Mouse (Mus musculus): Measurements from ENCODE around the gene BC048562.
A peak's percentile ranks its signal among the peaks of the same experiment; 100 is the strongest.

Gene BC048562

GRCm38 (mm10) chr9:108436182-108436581, at the start of gene BC048562:
Gene BC048562, plus strand, starts transcription at chr9:108436482.
- no peak for DNase-seq (ENCODE audit: low read depth, low spot score)

GRCm38 (mm10) chr9:108386816-108387215, 49.5 kb upstream of the BC048562 start:
- no peak for DNase-seq (ENCODE audit: low read depth, low spot score)

- no peak for DNase-seq (ENCODE audit: low read depth, low spot score)
These were observed 47.7 kb upstream of the BC048562 start for GRCm38 (mm10) chr9:108388601-108389000.

- no peak for DNase-seq (ENCODE audit: low read depth, low spot score)
These were observed 47.1 kb upstream of the BC048562 start for GRCm38 (mm10) chr9:108389220-108389619.

GRCm38 (mm10) chr9:108392676-108393075, 43.6 kb upstream of the BC048562 start, which contains the start of gene 1700102P08Rik:
Gene 1700102P08Rik, plus strand, starts transcription at chr9:108392805.
- no peak for DNase-seq (ENCODE audit: low read depth, low spot score)

GRCm38 (mm10) chr9:108394191-108394590, 42.1 kb upstream of the BC048562 start:
- no peak for DNase-seq (ENCODE audit: low read depth, low spot score)

- no peak for DNase-seq (ENCODE audit: low read depth, low spot score)
These were observed 40.9 kb upstream of the BC048562 start for GRCm38 (mm10) chr9:108395427-108395826.

- no peak for DNase-seq (ENCODE audit: low read depth, low spot score)
These were observed 38.0 kb upstream of the BC048562 start for GRCm38 (mm10) chr9:108398324-108398723.

- no peak for DNase-seq (ENCODE audit: low read depth, low spot score)
These were observed 34.9 kb upstream of the BC048562 start for GRCm38 (mm10) chr9:108401186-108401960.

- no peak for DNase-seq (ENCODE audit: low read depth, low spot score)
These were observed 33.2 kb upstream of the BC048562 start for GRCm38 (mm10) chr9:108403081-108403480.

- no peak for DNase-seq (ENCODE audit: low read depth, low spot score)
These were observed 31.8 kb upstream of the BC048562 start for GRCm38 (mm10) chr9:108404451-108404850.

- no peak for DNase-seq (ENCODE audit: low read depth, low spot score)
These were observed 26.7 kb upstream of the BC048562 start for GRCm38 (mm10) chr9:108409535-108409934.

GRCm38 (mm10) chr9:108411381-108411942, 24.8 kb upstream of the BC048562 start:
- DNase-seq (ENCODE audit: low read depth, low spot score): no peak

- DNase-seq (ENCODE audit: low read depth, low spot score): no peak
These were observed 24.1 kb upstream of the BC048562 start for GRCm38 (mm10) chr9:108412221-108412620.

- DNase-seq (ENCODE audit: low read depth, low spot score): no peak
These were observed 7.9 kb upstream of the BC048562 start, which contains the start of gene Ccdc36 for GRCm38 (mm10) chr9:108428384-108428783. Gene Ccdc36, minus strand, starts transcription at chr9:108428484.

GRCm38 (mm10) chr9:108431431-108432067, 4.7 kb upstream of the BC048562 start:
- no peak for DNase-seq (ENCODE audit: low read depth, low spot score)

GRCm38 (mm10) chr9:108439176-108439575, 2.9 kb downstream of the BC048562 start:
- DNase-seq (ENCODE audit: low read depth, low spot score): no peak

- no peak for DNase-seq (ENCODE audit: low read depth, low spot score)
These were observed 4.2 kb downstream of the BC048562 start for GRCm38 (mm10) chr9:108440485-108440884.

- DNase-seq (ENCODE audit: low read depth, low spot score): peak; percentile 74
These were observed 5.1 kb downstream of the BC048562 start for GRCm38 (mm10) chr9:108441236-108441919.

GRCm38 (mm10) chr9:108445125-108445524, 8.8 kb downstream of the BC048562 start:
- DNase-seq (ENCODE audit: low read depth, low spot score): no peak

GRCm38 (mm10) chr9:108449860-108450259, 13.6 kb downstream of the BC048562 start:
- DNase-seq (ENCODE audit: low read depth, low spot score): no peak
